Mouse (Mus musculus) heart, postnatal 0 days (tissue): ENCODE measurements around the gene 4930451I11Rik.

Source experiments
- CTCF ChIP-seq: IDR thresholded peaks from 2 replicates; pipeline ENCODE4 v1.5.1; 2016; ENCODE audit warnings: antibody characterized with exemption, control low read depth, low read depth
- EP300 ChIP-seq: IDR thresholded peaks from 2 replicates; pipeline ENCODE4 v1.6.1; 2016; ENCODE audit warnings: antibody characterized with exemption, low read depth

DNA sequence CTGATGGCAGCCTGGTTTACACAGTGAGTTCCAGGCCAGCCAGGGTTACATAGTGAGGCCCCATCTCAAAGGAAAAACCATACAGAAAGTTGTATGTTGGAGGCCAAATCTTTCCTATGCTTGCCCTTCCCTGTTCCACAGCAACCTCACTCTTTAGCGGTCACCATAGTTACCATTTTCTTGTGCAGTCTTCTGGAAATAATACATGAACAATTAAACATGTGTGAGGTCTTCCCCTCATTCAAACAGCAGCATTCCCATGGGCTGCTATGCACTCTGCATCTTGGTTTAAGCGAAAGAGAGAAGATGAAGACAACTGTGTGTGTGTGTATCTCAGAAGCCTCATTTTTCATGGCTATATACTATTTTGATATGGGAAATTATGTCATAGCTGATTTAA lies 14.1 kb upstream of the 4930451I11Rik start:
- TF ChIP-seq EP300, result no peak
- TF ChIP-seq CTCF, result no peak
